Mouse (Mus musculus): ENCODE measurements around the gene Mterf1a. TPM values are rescaled to one million over a fixed set of nuclear protein-coding genes. Genes with fewer than 3 reads are reported as not detected.

Mterf1a gene
- polyA plus RNA-seq (2014; fragmentation: Illumina TruSeq; extraction: RNeasy Lipid Tissue Mini Kit (QIAGEN cat#74804); ENCODE audit: low read depth, low replicate concordance): 12.5 TPM

GRCm38 (mm10) chr5:3893459-3894293 lies at the start of gene Mterf1a:
Gene Mterf1a, minus strand, starts transcription at chr5:3893933.

GRCm38 (mm10) chr5:3927801-3928689 lies 34.3 kb upstream of the Mterf1a start, which contains the start of gene Akap9:
Gene Akap9, plus strand, starts transcription at chr5:3928054.

GRCm38 (mm10) chr5:3845026-3845425 lies 48.7 kb downstream of the Mterf1a start, which contains the start of gene Lrrd1:
Gene Lrrd1, plus strand, starts transcription at chr5:3845173.

Other genes starting within 250 kb of the Mterf1a start
- 589 TPM for gene Tmbim7, start 242.8 kb downstream of the Mterf1a start, polyA plus RNA-seq (2014; fragmentation: Illumina TruSeq; extraction: RNeasy Lipid Tissue Mini Kit (QIAGEN cat#74804); ENCODE audit: low read depth, low replicate concordance)
- 304 TPM for gene Gatad1, start 236.7 kb downstream of the Mterf1a start, polyA plus RNA-seq (2014; fragmentation: Illumina TruSeq; extraction: RNeasy Lipid Tissue Mini Kit (QIAGEN cat#74804); ENCODE audit: low read depth, low replicate concordance)
- 43.3 TPM for gene Ankib1, start 91.0 kb downstream of the Mterf1a start, polyA plus RNA-seq (2014; fragmentation: Illumina TruSeq; extraction: RNeasy Lipid Tissue Mini Kit (QIAGEN cat#74804); ENCODE audit: low read depth, low replicate concordance)
- gene Krit1, start 90.7 kb downstream of the Mterf1a start, polyA plus RNA-seq (2014; fragmentation: Illumina TruSeq; extraction: RNeasy Lipid Tissue Mini Kit (QIAGEN cat#74804); ENCODE audit: low read depth, low replicate concordance): 80.8 TPM
- 101 TPM for gene Lrrd1, start 48.8 kb downstream of the Mterf1a start, polyA plus RNA-seq (2014; fragmentation: Illumina TruSeq; extraction: RNeasy Lipid Tissue Mini Kit (QIAGEN cat#74804); ENCODE audit: low read depth, low replicate concordance)
- gene Akap9, start 34.1 kb upstream of the Mterf1a start, polyA plus RNA-seq (2014; fragmentation: Illumina TruSeq; extraction: RNeasy Lipid Tissue Mini Kit (QIAGEN cat#74804); ENCODE audit: low read depth, low replicate concordance): 42.8 TPM
- gene Cyp51, start 210.8 kb upstream of the Mterf1a start, polyA plus RNA-seq (2014; fragmentation: Illumina TruSeq; extraction: RNeasy Lipid Tissue Mini Kit (QIAGEN cat#74804); ENCODE audit: low read depth, low replicate concordance): 86.4 TPM

All from testis, adult 10 weeks (tissue).